Mouse (Mus musculus): Measurements from ENCODE around the gene Tuba4a. TPM values are rescaled to one million over a fixed set of nuclear protein-coding genes. Genes with fewer than 3 reads are reported as not detected.
A peak's percentile ranks its signal among the peaks of the same experiment; 100 is the strongest.

Gene Tuba4a
- polyA plus RNA-seq, 1 experiment from 2014 or later = 119 TPM

DNA sequence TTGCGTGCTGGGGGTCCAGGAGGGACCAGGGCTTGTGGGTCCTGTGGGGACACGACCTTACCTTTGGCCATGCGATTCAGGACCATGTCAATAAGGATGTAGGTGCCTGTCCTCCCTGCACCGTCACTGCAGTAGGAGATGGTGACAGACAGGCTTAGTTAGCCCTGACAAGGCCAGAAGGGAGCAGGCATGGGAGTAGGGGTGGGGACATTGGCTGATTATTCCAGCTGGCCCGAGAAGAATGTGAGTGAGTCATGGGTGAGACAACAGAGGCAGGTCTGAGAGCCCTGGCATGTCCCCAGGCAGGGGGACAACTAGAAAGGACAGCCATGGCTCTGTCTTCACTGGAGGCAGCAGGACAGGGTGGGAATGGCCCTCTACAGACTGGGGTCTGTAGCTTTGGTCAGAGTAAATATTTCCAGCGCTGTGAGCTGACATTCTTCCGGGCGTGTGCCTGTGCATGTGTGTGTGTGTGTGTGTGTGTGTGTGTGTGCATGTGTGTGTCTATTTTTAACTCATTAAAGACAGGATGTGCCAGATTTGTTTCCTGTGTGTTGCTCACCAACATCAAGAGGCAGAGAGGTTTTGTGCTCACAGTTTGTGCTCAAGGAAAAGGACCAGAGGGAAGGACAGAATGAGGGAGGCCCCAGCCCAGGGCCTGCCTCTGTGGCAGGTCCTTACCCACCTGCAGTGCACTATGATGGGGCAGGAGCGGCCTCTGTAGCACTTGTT lies 28.5 kb upstream of the Tuba4a start:
- Histone ChIP-seq H3K9ac (ENCODE audit: low read depth, low read length) (no peak overlapping the region; the same call in 1 of the 2 replicates), H3K27me3 (replicated peaks; ENCODE audit: control insufficient read depth, insufficient read depth, low read length) (no peaks in the 10 kb centered on the region), H3K36me3 (ENCODE audit: control insufficient read depth, insufficient read depth) (peaks cover 17% of the 10 kb centered on the region), H3K4me3 (ENCODE audit: low read depth, low read length) (no peak overlapping the region), H3K4me1 (replicated peaks; ENCODE audit: control insufficient read depth, insufficient read depth, low read length) (no peaks in the 10 kb centered on the region), H3K4me2 (replicated peaks; ENCODE audit: low read depth) (no peak overlapping the region), H3K27ac (ENCODE audit: low read depth, low read length) (no peak overlapping the region), H3K9me3 (ENCODE audit: control insufficient read depth) (no peaks in the 10 kb centered on the region)
- no peak for TF ChIP-seq CTCF (IDR thresholded peaks at IDR 0.05; ENCODE audit: low read depth)
- ATAC-seq = no peak
- WGBS = 37% methylated on average over 9 of the region's 9 CpGs

DNA sequence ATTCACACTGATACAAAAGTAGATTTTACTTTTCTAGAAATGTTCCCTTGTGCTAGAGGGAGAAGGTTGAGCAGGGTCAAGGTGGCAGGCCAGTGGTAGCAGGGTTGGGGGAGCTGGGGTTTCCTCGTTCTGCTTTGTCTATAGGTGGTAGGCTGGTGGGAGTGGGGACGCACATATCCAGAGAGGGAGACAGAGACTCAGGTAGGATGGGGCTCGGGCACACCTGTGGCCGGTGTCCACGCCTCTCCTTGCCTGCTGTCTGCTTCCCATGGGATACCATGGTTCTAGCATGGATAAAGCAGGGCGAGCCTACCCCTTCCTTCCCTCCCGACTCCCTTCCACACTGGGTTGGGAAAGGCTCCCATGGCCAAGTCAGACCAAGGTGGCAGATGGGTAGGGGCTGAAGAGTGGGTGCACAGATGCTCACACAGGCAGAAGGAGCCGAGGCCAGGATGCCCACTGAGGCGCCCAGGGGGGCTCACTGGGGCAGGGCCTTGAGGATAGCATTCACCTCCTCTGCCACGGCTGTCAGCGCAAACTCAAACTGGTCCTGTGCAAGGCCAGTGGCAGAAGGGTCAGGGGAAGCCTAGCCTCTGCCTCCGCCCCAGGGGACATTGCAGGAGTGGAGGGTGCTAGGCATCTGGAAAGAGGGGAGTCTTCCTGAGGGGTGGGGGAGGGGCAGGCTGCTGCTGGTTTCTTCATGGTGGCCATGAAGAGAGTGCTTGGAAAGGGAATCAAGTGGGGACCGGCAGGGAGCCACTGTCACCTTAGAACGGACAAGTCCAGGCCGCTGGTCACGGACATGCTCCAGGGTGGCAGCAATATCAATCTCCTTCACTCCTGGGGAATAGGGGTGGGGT lies 27.6 kb upstream of the Tuba4a start:
- Histone ChIP-seq H3K4me1 (replicated peaks; ENCODE audit: control insufficient read depth, insufficient read depth, low read length) (no peaks in the 10 kb centered on the region), H3K4me2 (replicated peaks; ENCODE audit: low read depth) (no peak overlapping the region), H3K4me3 (ENCODE audit: low read depth, low read length) (no peak overlapping the region), H3K27ac (ENCODE audit: low read depth, low read length) (no peak overlapping the region), H3K36me3 (ENCODE audit: control insufficient read depth, insufficient read depth) (peaks cover 21% of the 10 kb centered on the region), H3K27me3 (replicated peaks; ENCODE audit: control insufficient read depth, insufficient read depth, low read length) (no peaks in the 10 kb centered on the region), H3K9me3 (ENCODE audit: control insufficient read depth) (no peaks in the 10 kb centered on the region), H3K9ac (ENCODE audit: low read depth, low read length) (no peak overlapping the region; the same call in 1 of the 2 replicates)
- TF ChIP-seq CTCF (IDR thresholded peaks at IDR 0.05; ENCODE audit: low read depth) = no peak
- WGBS = 86% methylated on average over 16 of the region's 16 CpGs
- ATAC-seq = no peak

DNA sequence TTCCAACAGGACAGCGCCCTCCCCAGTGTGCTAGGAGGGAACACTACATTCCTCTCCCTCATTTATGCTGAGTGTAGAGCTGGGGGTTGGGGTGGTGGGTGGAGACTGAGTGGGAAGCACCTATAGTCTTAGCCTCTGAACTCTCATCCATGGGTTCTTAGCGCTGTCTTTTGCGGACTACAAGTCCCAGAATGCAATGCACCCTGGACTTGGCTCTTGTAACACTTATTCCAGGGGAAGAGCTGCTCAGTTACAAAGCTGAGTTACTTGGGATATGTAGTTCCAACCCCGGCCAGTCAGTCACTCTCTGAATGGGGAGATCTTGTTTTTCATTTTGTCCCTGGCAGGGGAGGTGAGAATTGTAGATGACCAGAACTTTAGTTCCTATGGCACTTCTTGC lies 25.2 kb upstream of the Tuba4a start:
- no peak overlapping the region for H3K27ac ChIP-seq (ENCODE audit: low read depth, low read length)
- peak; percentile 67 for ATAC-seq
- no peak overlapping the region for H3K4me2 ChIP-seq (replicated peaks; ENCODE audit: low read depth)
- H3K36me3 ChIP-seq (ENCODE audit: control insufficient read depth, insufficient read depth) = peaks cover 32% of the 10 kb centered on the region
- H3K4me3 ChIP-seq (ENCODE audit: low read depth, low read length) = no peak overlapping the region
- TF ChIP-seq CTCF (IDR thresholded peaks at IDR 0.05; ENCODE audit: low read depth) = no peak
- H3K9ac ChIP-seq (ENCODE audit: low read depth, low read length) = no peak overlapping the region
- H3K9me3 ChIP-seq (ENCODE audit: control insufficient read depth) = no peaks in the 10 kb centered on the region
- 32% methylated on average over 4 of the region's 4 CpGs for WGBS
- no peaks in the 10 kb centered on the region for H3K27me3 ChIP-seq (replicated peaks; ENCODE audit: control insufficient read depth, insufficient read depth, low read length)
- no peaks in the 10 kb centered on the region for H3K4me1 ChIP-seq (replicated peaks; ENCODE audit: control insufficient read depth, insufficient read depth, low read length)

DNA sequence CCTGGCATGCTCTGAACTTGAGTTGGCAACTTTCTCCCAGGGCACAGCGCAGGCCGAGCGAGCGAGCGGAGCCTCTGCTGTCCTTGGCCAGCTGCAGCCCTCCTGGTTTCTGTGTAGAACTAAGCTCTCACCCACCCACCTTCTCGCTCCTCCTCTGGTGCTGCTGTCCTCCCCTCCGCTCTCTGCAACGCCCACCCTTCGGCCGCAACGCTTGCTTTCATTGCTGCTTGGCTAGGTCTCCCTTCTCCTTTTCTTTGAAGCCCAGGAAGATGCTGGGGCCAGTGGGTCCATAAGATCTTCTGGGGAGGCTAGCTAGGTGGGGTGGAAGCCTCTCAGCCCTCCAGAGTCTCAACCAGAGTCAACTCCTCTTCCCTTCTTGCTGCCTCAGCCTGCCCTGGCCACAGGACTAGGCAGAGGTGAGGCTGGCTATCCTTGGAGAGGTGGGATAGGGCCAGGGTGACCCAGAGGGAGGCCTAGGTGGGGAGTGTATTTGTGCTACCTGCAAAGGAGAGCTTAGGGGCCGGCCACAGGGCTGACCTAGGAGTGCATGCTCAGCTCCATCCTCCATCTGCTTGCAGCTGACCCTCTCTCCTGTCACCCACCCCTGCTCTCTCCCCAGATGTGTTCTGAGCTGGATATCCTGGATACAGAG lies 24.6 kb upstream of the Tuba4a start:
- 93% methylated on average over 12 of the region's 12 CpGs for WGBS
- H3K36me3 ChIP-seq (ENCODE audit: control insufficient read depth, insufficient read depth) = peaks cover 37% of the 10 kb centered on the region
- peak; percentile 12 for ATAC-seq

GRCm38 (mm10) chr1:75243411-75243810 lies 23.7 kb upstream of the Tuba4a start:
- Histone ChIP-seq H3K4me2 (replicated peaks; ENCODE audit: low read depth) (no peak overlapping the region), H3K36me3 (ENCODE audit: control insufficient read depth, insufficient read depth) (peaks cover 39% of the 10 kb centered on the region), H3K9ac (ENCODE audit: low read depth, low read length) (no peak overlapping the region), H3K4me3 (ENCODE audit: low read depth, low read length) (no peak overlapping the region), H3K27ac (ENCODE audit: low read depth, low read length) (no peak overlapping the region), H3K27me3 (replicated peaks; ENCODE audit: control insufficient read depth, insufficient read depth, low read length) (no peaks in the 10 kb centered on the region), H3K4me1 (replicated peaks; ENCODE audit: control insufficient read depth, insufficient read depth, low read length) (no peaks in the 10 kb centered on the region), H3K9me3 (ENCODE audit: control insufficient read depth) (no peaks in the 10 kb centered on the region)
- WGBS = 84% methylated on average over 14 of the region's 14 CpGs
- no peak for TF ChIP-seq CTCF (IDR thresholded peaks at IDR 0.05; ENCODE audit: low read depth)
- no peak for ATAC-seq

More for the DNA sequence above, 24.6 kb upstream of the Tuba4a start:
- Histone ChIP-seq H3K9me3 (ENCODE audit: control insufficient read depth) (no peaks in the 10 kb centered on the region), H3K4me2 (replicated peaks; ENCODE audit: low read depth) (no peak overlapping the region), H3K27ac (ENCODE audit: low read depth, low read length) (no peak overlapping the region), H3K4me1 (replicated peaks; ENCODE audit: control insufficient read depth, insufficient read depth, low read length) (no peaks in the 10 kb centered on the region), H3K4me3 (ENCODE audit: low read depth, low read length) (no peak overlapping the region), H3K27me3 (replicated peaks; ENCODE audit: control insufficient read depth, insufficient read depth, low read length) (no peaks in the 10 kb centered on the region), H3K9ac (ENCODE audit: low read depth, low read length) (no peak overlapping the region)
- no peak for TF ChIP-seq CTCF (IDR thresholded peaks at IDR 0.05; ENCODE audit: low read depth)

DNA sequence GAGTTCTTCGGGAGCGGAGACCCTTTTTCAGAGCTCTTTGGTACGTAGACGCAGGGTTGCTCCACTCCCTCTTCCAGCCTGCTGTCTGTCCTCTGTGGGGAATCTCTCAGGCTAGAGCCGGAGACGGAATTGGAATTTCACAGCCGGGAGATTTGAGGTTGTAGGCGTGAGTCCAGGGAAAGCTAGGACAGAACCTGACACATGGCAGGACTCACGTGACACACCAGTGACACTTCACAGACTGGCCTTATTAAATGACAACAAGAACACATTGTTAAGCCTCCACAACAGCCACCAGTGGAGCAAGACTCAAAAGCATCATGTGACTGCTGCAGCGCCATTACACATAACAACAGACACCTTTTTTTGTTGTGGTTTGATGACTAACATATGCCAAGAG lies 19.9 kb upstream of the Tuba4a start:
- no peak overlapping the region for H3K4me3 ChIP-seq (ENCODE audit: low read depth, low read length)
- no peak overlapping the region for H3K9ac ChIP-seq (ENCODE audit: low read depth, low read length)
- 88% methylated on average over 10 of the region's 10 CpGs for WGBS
- no peak overlapping the region for H3K4me2 ChIP-seq (replicated peaks; ENCODE audit: low read depth)
- H3K36me3 ChIP-seq (ENCODE audit: control insufficient read depth, insufficient read depth) = peaks cover 36% of the 10 kb centered on the region
- H3K27ac ChIP-seq (ENCODE audit: low read depth, low read length) = no peak overlapping the region
- no peaks in the 10 kb centered on the region; the same call in 1 of the 2 replicates for H3K4me1 ChIP-seq (replicated peaks; ENCODE audit: control insufficient read depth, insufficient read depth, low read length)
- no peak for TF ChIP-seq CTCF (IDR thresholded peaks at IDR 0.05; ENCODE audit: low read depth)
- H3K27me3 ChIP-seq (replicated peaks; ENCODE audit: control insufficient read depth, insufficient read depth, low read length) = no peaks in the 10 kb centered on the region
- H3K9me3 ChIP-seq (ENCODE audit: control insufficient read depth) = no peaks in the 10 kb centered on the region
- ATAC-seq = no peak

Measured in intestine, postnatal 0 days (tissue).